Mouse (Mus musculus) urinary bladder, adult 2 months (tissue): ENCODE measurements around the gene Gm9733. TPM values are rescaled to one million over a fixed set of nuclear protein-coding genes. Genes with fewer than 3 reads are reported as not detected.
"Not testable (repeated sequence)": the region's sequence is repeated elsewhere in the genome, so short reads cannot be mapped to it uniquely, and the experiment has no call there.

Source experiments
- DNase-seq: peaks from one replicate; pipeline ENCODE4 v3.0.0; 2022; ENCODE audit warnings: low spot score
- polyA plus RNA-seq: library from polyadenylated mRNA; depleted of rRNA; stranded (reverse); fragments of >200 nt; gene quantifications from 2 replicates; pipeline ENCODE4 v1.2.3, GENCODE M21; 2012; rRNA removed

Gene Gm9733
- polyA plus RNA-seq = 0.31 and 0.34 TPM in 2 replicates

GRCm38 (mm10) chr3:15332063-15332462 lies at the start of gene Gm9733:
Gene Gm9733 (minus strand): TSS chr3:15332302.
- no peak for DNase-seq

GRCm38 (mm10) chr3:15355690-15356089 lies 23.6 kb upstream of the Gm9733 start:
- not testable (repeated sequence) for DNase-seq

- not testable (repeated sequence) for DNase-seq
Observed at GRCm38 (mm10) chr3:15350318-15350717, 18.2 kb upstream of the Gm9733 start.

GRCm38 (mm10) chr3:15345606-15346005 lies 13.5 kb upstream of the Gm9733 start:
- DNase-seq = not testable (repeated sequence)

- no peak for DNase-seq
Observed at GRCm38 (mm10) chr3:15340287-15340686, 8.2 kb upstream of the Gm9733 start.

GRCm38 (mm10) chr3:15334182-15334581 lies 2.1 kb upstream of the Gm9733 start:
- no peak for DNase-seq

GRCm38 (mm10) chr3:15331545-15331944 lies 557 bp downstream of the Gm9733 start:
- no peak for DNase-seq

- no peak for DNase-seq
Observed at GRCm38 (mm10) chr3:15329549-15329948, 2.6 kb downstream of the Gm9733 start.

- no peak for DNase-seq
Observed at GRCm38 (mm10) chr3:15284424-15285328, 47.4 kb downstream of the Gm9733 start.

GRCm38 (mm10) chr3:15275899-15276526 lies 56.1 kb downstream of the Gm9733 start:
- DNase-seq = no peak

- DNase-seq = no peak
Observed at GRCm38 (mm10) chr3:15264450-15264849, 67.7 kb downstream of the Gm9733 start.

- DNase-seq = no peak
Observed at GRCm38 (mm10) chr3:15255726-15256125, 76.4 kb downstream of the Gm9733 start.

Other genes starting within 250 kb of the Gm9733 start
- gene Sirpb1a, start 94.2 kb upstream of the Gm9733 start, polyA plus RNA-seq = 0.19 and 0.29 TPM in 2 replicates
- 0.17 and 0.18 TPM in 2 replicates for gene Sirpb1b, start 242.8 kb upstream of the Gm9733 start, polyA plus RNA-seq